Mouse (Mus musculus) frontal cortex, adult (tissue): ENCODE measurements around the gene Tef.

Experiments used
- ATAC-seq: cut with Nextera tagmentation; 2 replicates; pipeline ENCODE4 v1.9.2; 2017; ENCODE audit warnings: mild to moderate bottlenecking, moderate library complexity, mixed read lengths; ENCODE audit not compliant: low TSS enrichment

Tef gene

GRCm38 (mm10) chr15:81802001-81802890 lies at the start of gene Tef:
Tef (plus strand) TSS chr15:81802421.
- peak; percentile 81 for ATAC-seq

GRCm38 (mm10) chr15:81753669-81754068 lies 48.6 kb upstream of the Tef start:
- ATAC-seq: no peak

- ATAC-seq: no peak
These were observed 43.5 kb upstream of the Tef start for GRCm38 (mm10) chr15:81758701-81759100.

- ATAC-seq: no peak
These were observed 42.7 kb upstream of the Tef start for GRCm38 (mm10) chr15:81759542-81759941.

- no peak for ATAC-seq
These were observed 41.7 kb upstream of the Tef start for GRCm38 (mm10) chr15:81760361-81761079.

- ATAC-seq: no peak
These were observed 40.8 kb upstream of the Tef start for GRCm38 (mm10) chr15:81761381-81761780.

- no peak for ATAC-seq
These were observed 40.3 kb upstream of the Tef start for GRCm38 (mm10) chr15:81761959-81762358.

GRCm38 (mm10) chr15:81764573-81764972 lies 37.6 kb upstream of the Tef start:
- no peak for ATAC-seq

GRCm38 (mm10) chr15:81765651-81766050 lies 36.6 kb upstream of the Tef start:
- no peak for ATAC-seq

- no peak for ATAC-seq
These were observed 35.8 kb upstream of the Tef start for GRCm38 (mm10) chr15:81766439-81766838.

GRCm38 (mm10) chr15:81769037-81769436 lies 33.2 kb upstream of the Tef start:
- no peak for ATAC-seq

GRCm38 (mm10) chr15:81772431-81773120 lies 29.6 kb upstream of the Tef start:
- ATAC-seq: no peak

GRCm38 (mm10) chr15:81774505-81775171 lies 27.6 kb upstream of the Tef start:
- ATAC-seq: no peak

GRCm38 (mm10) chr15:81776631-81777422 lies 25.4 kb upstream of the Tef start:
- no peak for ATAC-seq

GRCm38 (mm10) chr15:81781816-81782215 lies 20.4 kb upstream of the Tef start:
- ATAC-seq: no peak

- no peak for ATAC-seq
These were observed 17.5 kb upstream of the Tef start for GRCm38 (mm10) chr15:81784762-81785161.

- ATAC-seq: no peak
These were observed 16.5 kb upstream of the Tef start for GRCm38 (mm10) chr15:81785701-81786100.

- ATAC-seq: no peak
These were observed 14.7 kb upstream of the Tef start for GRCm38 (mm10) chr15:81787525-81787924.

- ATAC-seq: no peak
These were observed 9.8 kb upstream of the Tef start for GRCm38 (mm10) chr15:81792444-81792843.

GRCm38 (mm10) chr15:81796228-81796627 lies 6.0 kb upstream of the Tef start:
- no peak for ATAC-seq

- no peak for ATAC-seq
These were observed 4.4 kb upstream of the Tef start for GRCm38 (mm10) chr15:81797861-81798260.
